Mouse (Mus musculus): ENCODE data around the gene Fbxo28. TPM values are rescaled to one million over a fixed set of nuclear protein-coding genes. Genes with fewer than 3 reads are reported as not detected.

Gene Fbxo28
- polyA plus RNA-seq (2016; fragmentation: Nextera tagmentation; extraction: Ambion mirVana): 11.5 and 12.7 TPM in 2 replicates

DNA sequence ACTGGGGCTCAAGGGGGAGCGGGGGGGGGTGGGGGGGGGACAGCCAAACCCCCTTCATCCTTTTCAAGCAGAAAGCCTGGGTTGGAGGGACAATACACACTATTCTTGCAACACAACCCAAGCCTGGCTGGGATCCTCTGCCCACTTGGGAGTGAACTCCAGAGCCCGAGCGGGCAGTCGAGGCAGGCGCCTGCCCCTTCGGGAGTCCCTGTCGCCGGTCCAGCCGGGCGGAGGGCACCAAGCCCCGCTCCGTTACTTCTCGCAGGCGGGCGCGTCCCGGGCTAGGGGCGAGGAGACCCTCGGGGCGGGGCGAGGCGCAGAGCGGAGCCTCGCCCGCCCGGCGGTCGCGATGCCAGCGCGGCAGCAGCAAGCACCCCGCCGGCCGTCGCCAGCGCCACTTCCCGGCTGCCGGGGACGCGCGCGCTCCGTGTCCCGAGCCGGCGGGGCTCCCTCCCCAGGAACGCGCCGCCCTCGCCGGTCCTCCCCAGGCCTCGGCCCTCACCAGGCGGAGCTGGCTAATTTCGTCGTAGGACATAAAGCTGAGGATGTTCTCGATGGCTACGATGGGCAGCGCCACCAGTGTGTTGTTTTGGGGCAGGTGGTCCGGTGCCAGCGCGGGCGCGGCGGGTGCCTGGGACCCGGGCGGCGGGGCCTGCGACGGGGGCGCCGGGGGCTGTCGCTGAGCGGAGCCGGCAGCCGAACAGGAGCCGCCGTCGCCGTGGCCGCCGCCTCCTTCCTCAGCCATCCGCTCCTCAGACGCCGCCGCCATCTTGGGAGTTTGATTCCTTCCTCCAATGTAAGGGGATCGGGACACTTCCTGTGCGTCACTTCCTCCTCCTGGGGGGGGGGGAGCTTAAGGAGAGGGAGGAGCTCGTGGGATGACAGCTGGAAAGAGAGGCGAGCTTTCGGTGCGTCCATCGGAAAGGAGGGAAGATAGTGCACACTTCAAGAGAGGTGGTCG is at the start of gene Fbxo28:
TSS of gene Fbxo28 (minus strand) at position 809 of the 961 bp plus-strand sequence.
- peak within 1 kb of the TSS; percentile 83 for H3K27ac ChIP-seq
- peak within 1 kb of the TSS; percentile 95 for H3K4me3 ChIP-seq
- H3K36me3 ChIP-seq: peaks cover 3% of the 10 kb centered on the region; the same call in 1 of the 2 replicates
- WGBS (ENCODE audit: insufficient replicate concordance): under 1% methylated on average over 92 of the region's 93 CpGs
- H3K27me3 ChIP-seq (replicated peaks): no peaks in the 10 kb centered on the region
- H3K4me2 ChIP-seq: peak within 1 kb of the TSS; percentile 97
- peaks cover 22% of the 10 kb centered on the region for H3K4me1 ChIP-seq
- peak; percentile 97 for ATAC-seq
- no peaks in the 10 kb centered on the region for H3K9me3 ChIP-seq (replicated peaks)
- peak within 1 kb of the TSS; percentile 97 for H3K9ac ChIP-seq

DNA sequence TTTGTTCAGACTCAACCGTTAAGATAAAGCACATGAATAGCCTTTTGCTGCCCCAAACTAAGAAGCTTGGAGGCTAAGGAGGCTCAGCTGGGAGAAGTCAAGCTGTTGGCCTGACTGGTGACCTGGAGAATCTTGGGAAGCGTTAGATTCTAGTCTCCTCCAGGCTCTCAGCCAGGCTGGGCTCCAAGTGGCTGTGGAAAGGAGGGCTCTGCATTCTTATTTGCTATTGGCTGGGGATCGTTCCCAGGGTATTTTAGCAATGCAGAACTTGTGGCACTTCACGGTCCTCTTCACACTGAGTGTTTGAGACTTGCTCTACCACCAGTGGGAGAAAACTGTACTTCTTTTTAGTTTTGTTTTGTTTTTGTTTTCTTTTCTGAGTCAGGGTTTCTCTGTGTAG is 47.3 kb upstream of the Fbxo28 start:
- 52% methylated on average over 4 of the region's 4 CpGs for WGBS (ENCODE audit: insufficient replicate concordance)
- no peaks in the 10 kb centered on the region for H3K9me3 ChIP-seq (replicated peaks)
- H3K27me3 ChIP-seq (replicated peaks): 0 out of 2 replicates have a peak, but pooled peaks cover 3% of the 10 kb centered on the region
- no peaks in the 10 kb centered on the region for H3K36me3 ChIP-seq
- ATAC-seq: no peak
- H3K4me2 ChIP-seq: no peak overlapping the region
- H3K27ac ChIP-seq: no peak overlapping the region
- no peaks in the 10 kb centered on the region for H3K4me1 ChIP-seq
- H3K4me3 ChIP-seq: no peak overlapping the region
- no peak overlapping the region for H3K9ac ChIP-seq

DNA sequence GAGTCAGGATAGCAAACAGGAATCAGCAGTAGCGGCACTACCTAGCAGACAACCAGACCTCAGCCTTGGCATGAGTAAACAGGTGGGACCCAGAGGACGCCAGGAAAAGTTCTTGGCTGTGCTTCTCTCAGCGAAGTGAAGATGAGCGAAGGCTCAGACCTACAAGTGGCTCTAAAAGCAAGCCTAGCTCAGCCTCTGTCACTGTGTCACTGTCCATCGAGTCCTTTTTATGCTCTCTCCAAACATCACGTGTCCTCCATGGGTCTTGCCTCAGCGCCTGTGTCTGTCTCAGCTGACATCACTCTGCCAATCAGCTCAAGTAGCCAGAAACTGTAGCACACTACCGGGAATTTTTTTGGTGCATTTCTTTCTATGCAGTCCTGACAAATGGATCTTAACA is 45.0 kb upstream of the Fbxo28 start:
- ATAC-seq: no peak
- no peaks in the 10 kb centered on the region for H3K36me3 ChIP-seq
- H3K4me2 ChIP-seq: no peak overlapping the region
- 73% methylated on average over 8 of the region's 8 CpGs for WGBS (ENCODE audit: insufficient replicate concordance)
- H3K9ac ChIP-seq: no peak overlapping the region
- H3K9me3 ChIP-seq (replicated peaks): no peaks in the 10 kb centered on the region
- H3K4me1 ChIP-seq: no peaks in the 10 kb centered on the region
- H3K27me3 ChIP-seq (replicated peaks): 0 out of 2 replicates have a peak, but pooled peaks cover 3% of the 10 kb centered on the region
- H3K4me3 ChIP-seq: no peak overlapping the region
- no peak overlapping the region for H3K27ac ChIP-seq

- no peaks in the 10 kb centered on the region for H3K36me3 ChIP-seq
- H3K27ac ChIP-seq: no peak overlapping the region
- H3K4me3 ChIP-seq: no peak overlapping the region
- H3K27me3 ChIP-seq (replicated peaks): 0 out of 2 replicates have a peak, but pooled peaks cover under 1% of the 10 kb centered on the region
- no peak overlapping the region for H3K4me2 ChIP-seq
- H3K9me3 ChIP-seq (replicated peaks): no peaks in the 10 kb centered on the region
- no peak overlapping the region for H3K9ac ChIP-seq
- no peak for ATAC-seq
- H3K4me1 ChIP-seq: no peaks in the 10 kb centered on the region
- 63% methylated on average over 9 of the region's 9 CpGs for WGBS (ENCODE audit: insufficient replicate concordance)
Measured at GRCm38 (mm10) chr1:182383096-182383495, 41.7 kb upstream of the Fbxo28 start.

- H3K27ac ChIP-seq: no peak overlapping the region
- H3K36me3 ChIP-seq: no peaks in the 10 kb centered on the region
- H3K27me3 ChIP-seq (replicated peaks): peaks cover 9% of the 10 kb centered on the region
- WGBS (ENCODE audit: insufficient replicate concordance): 56% methylated on average over 3 of the region's 3 CpGs
- ATAC-seq: no peak
- no peak overlapping the region for H3K4me2 ChIP-seq
- H3K9ac ChIP-seq: no peak overlapping the region
- H3K9me3 ChIP-seq (replicated peaks): no peaks in the 10 kb centered on the region
- no peak overlapping the region for H3K4me3 ChIP-seq
- no peaks in the 10 kb centered on the region for H3K4me1 ChIP-seq
Measured at GRCm38 (mm10) chr1:182381327-182381726, 39.9 kb upstream of the Fbxo28 start.

DNA sequence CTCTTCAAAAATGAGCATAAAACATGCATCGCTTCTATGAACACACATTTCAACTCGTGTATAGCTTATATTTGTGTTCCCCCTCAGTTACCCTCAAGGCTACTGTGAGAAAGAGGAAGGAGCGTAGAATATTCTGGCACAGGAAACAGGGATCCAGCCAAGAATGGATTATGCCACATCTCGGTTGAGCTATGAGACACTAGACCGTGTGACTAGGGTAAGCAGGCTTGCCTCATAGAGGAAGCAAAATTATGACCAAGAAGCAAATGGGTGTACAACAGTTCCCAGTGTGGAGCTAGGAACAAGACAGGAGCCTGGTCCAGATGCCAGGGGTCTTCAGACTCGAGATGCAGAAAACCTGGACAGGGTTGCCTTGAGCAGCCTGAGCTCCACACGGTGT is 39.3 kb upstream of the Fbxo28 start:
- H3K27ac ChIP-seq: no peak overlapping the region
- H3K4me2 ChIP-seq: no peak overlapping the region
- no peak overlapping the region for H3K9ac ChIP-seq
- no peak overlapping the region for H3K4me3 ChIP-seq
- no peaks in the 10 kb centered on the region for H3K4me1 ChIP-seq
- H3K36me3 ChIP-seq: no peaks in the 10 kb centered on the region
- 60% methylated on average over 7 of the region's 7 CpGs for whole genome bisulfite sequencing (ENCODE audit: insufficient replicate concordance)
- no peak for ATAC-seq
- H3K27me3 ChIP-seq (replicated peaks): peaks cover 11% of the 10 kb centered on the region
- no peaks in the 10 kb centered on the region for H3K9me3 ChIP-seq (replicated peaks)

DNA sequence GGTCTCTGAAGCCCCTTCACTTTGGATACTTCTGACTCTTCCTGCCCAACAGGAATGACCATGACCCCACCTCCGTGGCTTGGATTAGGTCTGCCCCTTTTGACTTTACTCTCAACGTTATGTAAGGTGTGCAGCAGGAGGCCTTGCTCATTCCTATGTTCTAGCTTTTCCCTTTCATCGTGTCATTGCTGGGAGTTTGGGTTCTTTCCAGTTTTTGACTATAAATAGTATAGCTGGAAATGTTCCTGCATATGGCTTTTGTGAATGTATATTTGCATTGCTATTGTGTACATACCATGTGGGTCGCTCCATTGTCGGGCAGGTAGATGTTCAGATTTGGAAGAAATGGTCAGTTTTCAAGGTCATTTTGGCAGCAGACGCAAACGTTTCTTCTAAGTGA is 37.4 kb upstream of the Fbxo28 start:
- WGBS (ENCODE audit: insufficient replicate concordance): 73% methylated on average over 7 of the region's 7 CpGs

GRCm38 (mm10) chr1:182378205-182378835 is 36.9 kb upstream of the Fbxo28 start:
- H3K4me2 ChIP-seq: no peak overlapping the region
- no peak overlapping the region for H3K4me3 ChIP-seq
- peaks cover 31% of the 10 kb centered on the region for H3K27me3 ChIP-seq (replicated peaks)
- WGBS (ENCODE audit: insufficient replicate concordance): 52% methylated on average over 11 of the region's 11 CpGs
- no peak overlapping the region for H3K27ac ChIP-seq
- no peak overlapping the region for H3K9ac ChIP-seq
- no peak for ATAC-seq
- H3K36me3 ChIP-seq: no peaks in the 10 kb centered on the region
- no peaks in the 10 kb centered on the region for H3K4me1 ChIP-seq
- H3K9me3 ChIP-seq (replicated peaks): no peaks in the 10 kb centered on the region

More for the DNA sequence above, 37.4 kb upstream of the Fbxo28 start:
- Histone ChIP-seq H3K4me3 (no peak overlapping the region), H3K27ac (no peak overlapping the region), H3K27me3 (replicated peaks) (peaks cover 26% of the 10 kb centered on the region), H3K36me3 (no peaks in the 10 kb centered on the region), H3K4me2 (no peak overlapping the region), H3K9me3 (replicated peaks) (no peaks in the 10 kb centered on the region), H3K9ac (no peak overlapping the region), H3K4me1 (no peaks in the 10 kb centered on the region)
- no peak for ATAC-seq

DNA sequence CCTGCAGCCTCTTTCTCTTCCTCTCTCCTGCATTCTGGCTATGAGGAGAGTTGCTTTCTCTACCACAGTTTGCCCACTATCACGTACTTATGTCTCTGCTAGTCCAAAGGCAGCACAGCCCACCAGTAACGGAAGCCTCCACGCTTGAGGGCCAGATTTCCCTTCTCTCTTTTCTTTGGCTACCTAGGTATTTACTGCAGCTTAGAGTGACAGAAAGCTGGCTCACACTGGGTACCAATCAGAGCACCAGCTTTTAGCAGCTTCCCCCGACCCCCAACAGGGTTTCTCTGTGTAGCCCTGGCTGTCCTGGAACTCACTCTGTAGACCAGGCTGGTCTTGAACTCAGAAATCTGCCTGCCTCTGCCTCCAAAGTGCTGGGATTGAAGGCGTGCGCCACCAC is 36.1 kb upstream of the Fbxo28 start:
- H3K27ac ChIP-seq: no peak overlapping the region
- no peak overlapping the region for H3K4me3 ChIP-seq
- ATAC-seq: no peak
- H3K27me3 ChIP-seq (replicated peaks): peaks cover 32% of the 10 kb centered on the region
- WGBS (ENCODE audit: insufficient replicate concordance): 65% methylated on average over 6 of the region's 6 CpGs
- H3K4me2 ChIP-seq: no peak overlapping the region
- H3K9ac ChIP-seq: no peak overlapping the region
- no peaks in the 10 kb centered on the region for H3K4me1 ChIP-seq
- no peaks in the 10 kb centered on the region for H3K9me3 ChIP-seq (replicated peaks)
- H3K36me3 ChIP-seq: no peaks in the 10 kb centered on the region

DNA sequence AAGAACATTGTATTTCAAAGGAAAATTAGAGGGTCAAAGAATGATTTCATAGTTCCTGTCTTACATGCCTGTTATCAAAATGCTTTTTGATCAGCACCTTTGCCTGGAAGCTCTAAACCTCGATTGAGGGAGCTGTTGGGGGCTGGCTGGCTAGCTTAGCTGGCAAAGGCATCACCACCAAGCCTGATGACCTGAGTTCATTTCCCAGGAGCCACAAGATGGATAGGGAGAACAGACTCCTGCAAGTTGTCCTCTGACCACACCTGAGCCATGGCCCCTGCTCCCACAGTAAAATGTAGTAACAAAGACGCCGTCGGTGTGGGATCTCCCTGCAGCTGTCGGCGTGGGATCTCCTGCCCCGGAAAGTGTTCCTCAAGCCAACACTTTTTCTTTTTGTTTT is 35.4 kb upstream of the Fbxo28 start:
- H3K36me3 ChIP-seq: no peaks in the 10 kb centered on the region
- no peak overlapping the region for H3K4me2 ChIP-seq
- no peaks in the 10 kb centered on the region for H3K4me1 ChIP-seq
- H3K9me3 ChIP-seq (replicated peaks): no peaks in the 10 kb centered on the region
- WGBS (ENCODE audit: insufficient replicate concordance): 84% methylated on average over 7 of the region's 7 CpGs
- no peak for ATAC-seq
- no peak overlapping the region for H3K4me3 ChIP-seq
- H3K9ac ChIP-seq: no peak overlapping the region
- H3K27ac ChIP-seq: no peak overlapping the region
- H3K27me3 ChIP-seq (replicated peaks): peaks cover 38% of the 10 kb centered on the region

GRCm38 (mm10) chr1:182376221-182376620 is 34.8 kb upstream of the Fbxo28 start:
- no peaks in the 10 kb centered on the region for H3K36me3 ChIP-seq
- peaks cover 38% of the 10 kb centered on the region for H3K27me3 ChIP-seq (replicated peaks)
- no peaks in the 10 kb centered on the region for H3K4me1 ChIP-seq
- no peak overlapping the region for H3K4me2 ChIP-seq
- H3K9me3 ChIP-seq (replicated peaks): no peaks in the 10 kb centered on the region
- H3K27ac ChIP-seq: no peak overlapping the region
- no peak overlapping the region for H3K9ac ChIP-seq
- no peak overlapping the region for H3K4me3 ChIP-seq
- 37% methylated on average over 8 of the region's 8 CpGs for WGBS (ENCODE audit: insufficient replicate concordance)
- no peak for ATAC-seq

DNA sequence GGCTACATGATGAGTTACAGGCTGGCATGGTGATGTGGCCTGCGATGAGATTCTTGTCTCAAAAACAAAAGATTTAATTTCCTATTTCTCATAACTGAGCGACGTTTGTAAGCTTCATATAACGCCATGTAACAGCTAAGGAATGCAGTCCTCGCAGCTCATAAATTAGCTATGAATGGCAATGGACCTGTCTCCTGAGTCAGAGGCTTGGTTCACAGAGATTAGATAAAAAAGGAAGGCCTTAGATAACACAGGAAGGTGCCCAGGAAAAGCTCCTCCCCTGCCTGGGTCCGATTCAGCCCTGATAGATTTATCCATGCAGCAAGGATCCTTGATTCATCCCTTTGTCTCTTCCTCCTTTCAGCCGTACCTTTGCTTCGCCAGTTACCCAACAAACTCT is 30.5 kb upstream of the Fbxo28 start:
- no peak overlapping the region for H3K9ac ChIP-seq
- no peaks in the 10 kb centered on the region for H3K36me3 ChIP-seq
- no peak overlapping the region for H3K27ac ChIP-seq
- 35% methylated on average over 8 of the region's 8 CpGs for WGBS (ENCODE audit: insufficient replicate concordance)
- peaks cover 70% of the 10 kb centered on the region for H3K27me3 ChIP-seq (replicated peaks)
- H3K4me3 ChIP-seq: no peak overlapping the region
- no peak overlapping the region for H3K4me2 ChIP-seq
- ATAC-seq: no peak
- H3K9me3 ChIP-seq (replicated peaks): no peaks in the 10 kb centered on the region
- H3K4me1 ChIP-seq: no peaks in the 10 kb centered on the region

Measured in liver, embryonic 12.5 days (tissue).